Mouse (Mus musculus) CH12.LX (cell line): ENCODE results near the gene Itsn1. TPM values are rescaled to one million over a fixed set of nuclear protein-coding genes. Genes with fewer than 3 reads are reported as not detected.

Experiments used
- DNase-seq: peaks from one replicate; pipeline ENCODE4 v3.0.0-alpha.2; 2013; ENCODE audit errors: extremely low read depth
- H3K27ac ChIP-seq: 2 replicates; pipeline ENCODE4 v1.5.1; 2012; ENCODE audit warnings: low read depth, mild to moderate bottlenecking, control low read depth, moderate library complexity; ENCODE audit not compliant: insufficient read depth
- H3K27me3 ChIP-seq: replicated peaks from 2 replicates; pipeline ENCODE3; 2012; ENCODE audit warnings: inconsistent platforms
- H3K36me3 ChIP-seq, 2 experiments: replicated peaks in 1 of 2; 2 replicates each; pipeline versions ENCODE3 to v1.6.1; 2012; ENCODE audit warnings: inconsistent platforms in 1 of 2, low read length in 1 of 2, mild to moderate bottlenecking in 1 of 2, mixed read lengths in 1 of 2, moderate library complexity in 1 of 2; ENCODE audit not compliant: control insufficient read depth in 1 of 2, insufficient read depth in 1 of 2
- H3K4me1 ChIP-seq, 2 experiments: 2 replicates each; pipeline ENCODE4 v1.6.1; 2012; ENCODE audit warnings: inconsistent platforms in 1 of 2, moderate library complexity in 1 of 2; ENCODE audit not compliant: insufficient read depth in 2 of 2, control insufficient read depth in 1 of 2
- H3K4me2 ChIP-seq: 2 replicates; pipeline ENCODE4 v1.6.1; 2012; ENCODE audit warnings: low read depth, mild to moderate bottlenecking, control low read depth; ENCODE audit not compliant: poor library complexity, insufficient read depth, severe bottlenecking
- H3K4me3 ChIP-seq, 3 experiments: fragments of 150-350 bp in 1 of 3; sonication (generic) in 1 of 3; replicated peaks in 1 of 3; 2 replicates each; pipeline versions ENCODE3 to v1.5.1; 2011 to 2012; ENCODE audit warnings: low read depth in 2 of 3, low read length in 2 of 3, mild to moderate bottlenecking in 2 of 3, moderate library complexity in 2 of 3, control low read depth in 1 of 3, improper control_type of control experiment in 1 of 3, inconsistent platforms in 1 of 3, mixed read lengths in 1 of 3; ENCODE audit not compliant: poor library complexity in 1 of 3
- H3K79me2 ChIP-seq: replicated peaks from 2 replicates; pipeline ENCODE4 v1.6.1; 2012; ENCODE audit warnings: mild to moderate bottlenecking, moderate library complexity; ENCODE audit not compliant: control insufficient read depth, poor library complexity, insufficient read depth, severe bottlenecking; ENCODE audit errors: extremely low read depth
- H3K9ac ChIP-seq: 2 replicates; pipeline ENCODE4 v1.6.1; 2012; ENCODE audit warnings: low read depth, mild to moderate bottlenecking, control low read depth, moderate library complexity; ENCODE audit not compliant: insufficient read depth
- H3K9me3 ChIP-seq: replicated peaks from 2 replicates; pipeline ENCODE3; 2012; ENCODE audit warnings: low read length, inconsistent platforms, mixed read lengths
- CHD1 ChIP-seq: IDR thresholded peaks from 2 replicates; pipeline ENCODE4 v1.6.1; 2012; ENCODE audit warnings: low read depth, low read length, improper control_type of control experiment, inconsistent platforms
- ELF1 ChIP-seq: IDR thresholded peaks from 2 replicates; pipeline ENCODE4 v1.6.1; 2014; ENCODE audit warnings: low read depth, mild to moderate bottlenecking, inconsistent platforms, low read length, improper control_type of control experiment
- IRF4 ChIP-seq: IDR thresholded peaks from 2 replicates; pipeline ENCODE4 v1.6.1; 2014; ENCODE audit warnings: low read depth, mild to moderate bottlenecking, inconsistent platforms, low read length, improper control_type of control experiment
- KAT2A ChIP-seq: IDR thresholded peaks from 2 replicates; pipeline ENCODE4 v1.6.1; 2012; ENCODE audit warnings: low read length, improper control_type of control experiment, inconsistent platforms; ENCODE audit not compliant: insufficient replicate concordance
- MXI1 ChIP-seq: IDR thresholded peaks from 2 replicates; pipeline ENCODE4 v1.6.1; 2011; ENCODE audit warnings: mild to moderate bottlenecking, low read depth, low read length, improper control_type of control experiment
- PAX5 ChIP-seq: IDR thresholded peaks from 2 replicates; pipeline ENCODE4 v1.6.1; 2012; ENCODE audit warnings: low read length, inconsistent platforms, mixed read lengths
- RAD21 ChIP-seq: IDR thresholded peaks from 2 replicates; pipeline ENCODE4 v1.6.1; 2011; ENCODE audit warnings: low read depth, mild to moderate bottlenecking, low read length, improper control_type of control experiment, moderate library complexity
- SIN3A ChIP-seq: IDR thresholded peaks from 2 replicates; pipeline ENCODE4 v1.6.1; 2012; ENCODE audit warnings: low read length, improper control_type of control experiment, inconsistent platforms
- SMC3 ChIP-seq: IDR thresholded peaks from 2 replicates; pipeline ENCODE4 v1.6.1; 2011; ENCODE audit warnings: low read depth, low read length, improper control_type of control experiment
- ZKSCAN1 ChIP-seq: IDR thresholded peaks from 2 replicates; pipeline ENCODE4 v1.6.1; 2012; ENCODE audit warnings: low read depth, inconsistent platforms, low read length, improper control_type of control experiment, borderline replicate concordance
- ZMIZ1 ChIP-seq: IDR thresholded peaks from 2 replicates; pipeline ENCODE4 v1.6.1; 2012; ENCODE audit warnings: low read depth, mild to moderate bottlenecking, inconsistent platforms, low read length, improper control_type of control experiment
- dilution Hi-C: fragments of 300-500 bp; cut with MboI; formaldehyde crosslinking; loops from 2 replicates; pipeline ENCODE4 v1.14.3; 2020; ENCODE audit warnings: low sequenced_read_pairs; ENCODE audit not compliant: extremely low pct_unique_long_range_greater_than_20kb, extremely low pct_ligation_motif_present
- in situ Hi-C: fragments of 300-500 bp; cut with MboI; formaldehyde crosslinking; loops from 3 replicates; pipeline ENCODE4 v1.14.3; 2019; ENCODE audit warnings: low sequenced_read_pairs, low pct_ligation_motif_present, low pct_unique_long_range_greater_than_20kb, mixed read lengths
- polyA plus RNA-seq: library from polyadenylated mRNA; unstranded; fragments of >175 nt; gene quantifications from 2 replicates; pipeline ENCODE4 v1.2.1, GENCODE M21; 2012; ENCODE audit warnings: low read depth; ENCODE audit not compliant: insufficient read length
- total RNA-seq, 2 experiments: library from RNA; depleted of rRNA; stranded (reverse); fragments of 300-350 nt in 1 of 2; fragments of >200 nt in 1 of 2; gene quantifications; 2 replicates each; pipeline ENCODE4 v1.2.3; 2012 to 2014

Gene Itsn1
- total and polyA plus RNA-seq, 3 experiments: 32.5 to 54.5 (median 46.3) TPM

- H3K9ac ChIP-seq: no peak overlapping the region
- in situ Hi-C loops (no loop called here), dilution Hi-C loops (no loop called here)
- H3K79me2 ChIP-seq: no peaks in the 10 kb centered on the region
- H3K36me3 ChIP-seq: no peaks in the 10 kb centered on the region
- H3K4me1 ChIP-seq: peaks cover 25 to 43% of the 10 kb centered on the region in 2 experiments
- TF ChIP-seq SIN3A (peak; percentile 50; the same call in 1 of the 2 replicates), ELF1 (no peak), IRF4 (0 out of 2 replicates have a peak, but pooled peaks have one; percentile 12)
- H3K4me3 ChIP-seq: no peak overlapping the region
- H3K9me3 ChIP-seq: peaks cover 3% of the 10 kb centered on the region
- H3K27ac ChIP-seq: peak overlapping the region; percentile 16; the same call in 1 of the 2 replicates
- DNase-seq: peak; percentile 27
- no peaks in the 10 kb centered on the region for H3K27me3 ChIP-seq
- peak overlapping the region; percentile 63 for H3K4me2 ChIP-seq
Measured at GRCm38 (mm10) chr16:91962894-91963555, 233.9 kb downstream of the Itsn1 start.

- in situ Hi-C loops: no loop called here
- no peak for DNase-seq
- dilution Hi-C loops: no loop called here
- H3K79me2 ChIP-seq: no peaks in the 10 kb centered on the region
- H3K36me3 ChIP-seq: no peaks in the 10 kb centered on the region
- H3K4me3 ChIP-seq: no peak overlapping the region
- no peak overlapping the region for H3K9ac ChIP-seq
- TF ChIP-seq SMC3: no peak
- TF ChIP-seq CHD1: no peak
- no peak for TF ChIP-seq KAT2A
- no peak for TF ChIP-seq PAX5
- no peak for TF ChIP-seq ZMIZ1
- no peak for TF ChIP-seq ZKSCAN1
- TF ChIP-seq MXI1: no peak
- TF ChIP-seq RAD21: no peak
- TF ChIP-seq, all 38 proteins: peak for 0
- H3K4me2 ChIP-seq: no peak overlapping the region
- peaks cover 26 to 43% of the 10 kb centered on the region in 2 experiments for H3K4me1 ChIP-seq
- H3K27me3 ChIP-seq: no peaks in the 10 kb centered on the region
- no peak overlapping the region for H3K27ac ChIP-seq
- peaks cover 3% of the 10 kb centered on the region for H3K9me3 ChIP-seq
Measured at GRCm38 (mm10) chr16:91963556-91963900, 234.4 kb downstream of the Itsn1 start.
